Mouse (Mus musculus): ENCODE measurements around the gene Kitl.

DNA sequence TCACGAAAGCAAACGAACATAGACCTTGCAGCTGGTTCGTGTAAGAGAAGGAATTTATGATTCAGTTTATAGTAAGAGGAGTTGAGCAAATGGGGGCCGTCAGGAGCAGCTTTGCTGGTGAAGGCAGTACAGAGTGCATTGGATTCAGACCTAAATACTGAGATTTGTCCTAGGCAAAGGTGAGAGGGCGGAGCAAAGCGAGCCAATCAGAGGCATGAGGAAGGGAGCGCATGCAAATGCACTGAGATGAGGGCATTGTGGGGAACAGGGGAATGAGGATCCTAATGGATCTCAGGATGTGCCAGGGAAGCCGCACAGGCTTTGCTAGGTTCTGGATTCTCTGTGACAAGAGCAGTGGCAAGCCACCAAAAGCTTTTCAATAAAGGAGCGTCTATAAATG is 5.1 kb upstream of the Kitl start:
- TF ChIP-seq CTCF (IDR thresholded peaks at IDR 0.05; ENCODE audit: borderline replicate concordance, extremely low read depth, insufficient read depth, insufficient read length) = no peak
- no peak for TF ChIP-seq POLR2A (IDR thresholded peaks at IDR 0.05; ENCODE audit: borderline replicate concordance, extremely low read depth, insufficient read depth, insufficient read length, poor library complexity, severe bottlenecking)
